Mouse (Mus musculus) frontal cortex, postnatal 14 days (tissue): ENCODE data around the gene Gm9803.
A peak's percentile ranks its signal among the peaks of the same experiment; 100 is the strongest.
"Not testable (repeated sequence)": the region's sequence is repeated elsewhere in the genome, so short reads cannot be mapped to it uniquely, and the experiment has no call there.

Experiments used
- DNase-seq, 2 experiments: peaks; one replicate each; pipeline ENCODE4 v3.0.0; 2022; ENCODE audit warnings: low spot score in 2 of 2

Gene Gm9803

DNA sequence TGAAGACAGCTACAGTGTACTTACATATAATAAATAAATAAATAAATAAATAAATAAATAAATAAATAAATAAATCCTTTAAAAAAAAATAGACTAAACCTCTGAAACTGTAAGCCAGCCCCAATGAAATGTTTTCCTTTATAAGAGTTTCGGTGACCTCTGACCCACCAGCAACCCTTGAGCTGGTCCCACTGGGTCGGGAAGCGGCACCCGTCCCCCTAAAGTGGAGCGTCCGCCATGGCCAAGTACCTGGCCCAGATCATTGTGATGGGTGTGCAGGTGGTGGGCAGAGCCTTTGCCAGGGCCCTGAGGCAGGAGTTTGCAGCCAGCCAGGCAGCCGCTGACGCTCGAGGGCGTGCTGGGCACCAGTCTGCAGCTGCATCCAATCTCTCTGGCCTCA is at the start of gene Gm9803:
Gm9803 (plus strand) TSS at position 154 of the 400 bp plus-strand sequence.
- DNase-seq, result not testable (repeated sequence)

- peak in 1 of 2 experiments; percentile 15 for DNase-seq
These were observed 48.5 kb upstream of the Gm9803 start for GRCm38 (mm10) chr10:43475376-43475775.

GRCm38 (mm10) chr10:43477459-43477858 is 46.4 kb upstream of the Gm9803 start:
- DNase-seq, result no peak

DNA sequence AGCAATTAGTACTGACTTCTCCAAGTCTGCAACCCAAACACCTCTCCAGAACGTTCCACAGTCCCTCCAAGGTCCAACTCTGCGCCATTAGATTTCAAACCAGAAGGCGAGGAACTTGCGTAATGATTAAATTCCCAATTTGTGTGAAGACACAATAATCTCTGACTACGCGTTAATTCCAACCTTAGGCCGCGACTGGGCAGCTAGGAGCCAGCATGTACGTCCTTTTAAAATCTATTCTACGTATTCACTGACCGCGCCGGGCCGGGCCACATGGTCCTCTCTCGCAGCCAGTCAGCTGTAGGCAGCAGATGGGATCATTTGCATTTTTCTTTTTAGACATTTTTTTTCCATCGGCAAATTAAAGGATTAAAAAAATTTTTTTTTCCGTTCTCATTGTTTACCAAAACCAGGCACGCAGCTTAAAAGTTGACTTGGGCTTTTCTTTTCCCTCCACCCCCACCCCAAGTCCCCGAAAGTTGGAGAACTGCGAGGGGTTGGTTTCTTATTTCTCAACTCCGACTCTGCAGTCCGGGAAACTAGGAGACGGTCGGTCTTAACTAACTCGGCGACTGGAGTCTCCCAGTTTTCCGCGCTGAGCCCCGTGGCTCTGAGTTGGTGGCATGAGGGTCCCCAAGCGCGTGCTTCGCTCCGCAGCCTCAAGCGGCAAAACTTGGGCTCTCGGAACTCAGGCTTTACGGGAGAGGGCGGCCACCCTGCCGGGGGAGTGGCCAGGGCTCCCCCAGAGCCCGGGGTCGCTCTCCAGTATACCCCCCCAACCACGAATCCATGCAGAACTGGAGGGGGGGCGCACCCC is 45.8 kb upstream of the Gm9803 start:
- DNase-seq, result peak; percentile 22 to 35

DNA sequence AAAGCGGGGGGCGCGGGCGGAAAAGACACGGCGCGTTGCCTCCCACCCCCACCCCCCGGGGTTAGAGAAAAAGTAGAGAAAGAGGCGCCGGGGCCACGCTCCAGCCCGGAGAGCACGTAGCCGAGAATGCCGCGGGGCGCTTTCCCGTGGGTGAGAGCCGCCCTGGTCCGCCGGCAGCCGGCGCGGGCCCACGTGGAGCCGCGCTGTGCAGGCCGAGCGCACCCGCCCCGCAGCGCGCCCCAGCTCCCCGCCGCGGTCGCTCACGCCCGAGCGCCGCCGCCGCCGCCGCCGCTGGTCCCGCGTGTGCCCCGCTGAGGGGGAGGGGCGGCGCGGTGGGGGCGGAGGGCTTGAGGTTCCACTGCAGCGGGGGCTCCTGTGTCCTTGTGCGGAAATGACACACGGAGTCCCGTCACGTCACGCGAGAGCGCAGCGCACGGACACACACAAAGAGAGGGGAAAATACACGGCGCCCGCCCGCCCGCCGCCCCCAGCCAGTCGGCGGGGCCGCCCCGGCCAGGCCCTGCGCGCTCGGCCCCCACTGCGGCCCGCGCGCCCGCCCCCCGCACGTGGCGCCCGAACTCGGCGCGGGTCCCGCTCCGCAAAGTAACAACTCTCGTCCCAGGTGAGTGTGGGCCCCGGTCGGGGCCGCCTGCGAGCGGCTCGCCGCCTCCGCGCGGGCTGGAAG is 45.0 kb upstream of the Gm9803 start, which contains the start of gene Bend3:
Bend3 (plus strand) TSS at position 81 of the 685 bp plus-strand sequence.
- DNase-seq, result peak; percentile 43 to 57

- peak; percentile 41 to 54 for DNase-seq
These were observed 44.3 kb upstream of the Gm9803 start for GRCm38 (mm10) chr10:43479436-43480157.

DNA sequence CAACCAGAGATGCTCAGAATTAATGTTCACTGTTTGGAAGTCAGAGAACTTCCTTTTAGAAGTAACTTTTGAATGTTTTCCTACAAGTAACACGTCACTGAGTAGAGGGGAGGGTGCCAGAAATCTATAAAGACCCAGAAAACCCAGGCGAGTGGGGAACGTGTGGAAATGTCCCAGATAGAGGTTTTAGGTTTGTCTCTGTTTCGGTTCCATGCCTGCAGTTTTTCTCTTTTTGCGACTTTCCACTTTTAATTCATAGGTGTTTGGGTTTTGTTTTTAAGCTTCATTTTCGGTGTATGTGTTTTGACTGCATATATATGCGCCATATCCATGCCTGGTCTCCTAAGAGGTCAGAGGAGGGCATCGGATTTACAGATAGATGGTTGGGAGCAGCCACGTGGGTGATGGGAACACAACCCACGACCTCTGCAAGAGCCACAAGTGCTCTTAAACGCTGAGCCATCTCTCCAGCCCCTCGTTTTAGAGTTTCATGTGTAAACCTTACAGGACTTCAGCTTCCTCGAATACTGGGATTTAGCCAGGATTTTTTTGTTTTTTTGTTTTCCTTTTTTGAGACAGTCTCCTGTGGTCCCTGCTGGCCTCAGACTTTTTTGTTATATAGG is 43.5 kb upstream of the Gm9803 start:
- no peak for DNase-seq

DNA sequence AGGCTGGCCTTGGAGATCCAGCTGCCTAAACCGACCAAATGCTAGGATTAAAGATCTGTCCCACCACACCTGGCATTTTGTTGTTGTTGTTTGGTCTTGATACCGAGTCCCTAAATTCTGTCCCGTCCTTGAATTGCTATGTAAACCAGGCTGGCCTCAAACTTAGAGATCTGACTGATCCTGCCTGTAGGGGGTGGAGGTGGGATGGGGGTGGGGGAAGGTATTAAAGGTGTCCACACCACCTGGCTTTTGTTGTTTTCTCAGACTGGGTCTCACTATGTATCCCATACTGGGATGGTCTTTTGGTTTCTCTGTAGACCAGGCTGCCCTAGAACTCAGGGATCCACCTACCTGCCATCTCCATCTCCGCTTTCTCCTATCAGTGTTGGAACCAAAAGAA is 42.7 kb upstream of the Gm9803 start:
- no peak for DNase-seq

DNA sequence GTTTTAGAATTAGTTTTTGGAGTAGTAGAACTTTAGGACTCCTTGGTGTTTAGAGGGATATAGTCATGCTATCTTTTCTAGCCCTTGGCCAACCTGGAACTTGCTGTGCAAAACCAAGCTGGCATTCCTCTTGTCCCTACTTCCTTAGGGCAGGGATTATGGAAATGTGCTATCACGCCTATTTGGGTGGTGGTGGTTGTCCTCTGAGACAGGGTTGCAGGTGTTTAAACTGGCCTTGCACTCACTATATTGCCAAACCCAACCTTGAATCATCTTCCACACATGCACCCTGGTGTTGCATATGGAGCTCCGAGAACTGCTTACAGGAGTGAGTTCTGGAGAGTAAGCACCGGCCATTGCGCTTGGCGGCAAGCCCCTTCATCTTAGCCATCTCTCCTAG is 41.9 kb upstream of the Gm9803 start:
- no peak for DNase-seq

GRCm38 (mm10) chr10:43483426-43483995 is 40.4 kb upstream of the Gm9803 start:
- no peak for DNase-seq

DNA sequence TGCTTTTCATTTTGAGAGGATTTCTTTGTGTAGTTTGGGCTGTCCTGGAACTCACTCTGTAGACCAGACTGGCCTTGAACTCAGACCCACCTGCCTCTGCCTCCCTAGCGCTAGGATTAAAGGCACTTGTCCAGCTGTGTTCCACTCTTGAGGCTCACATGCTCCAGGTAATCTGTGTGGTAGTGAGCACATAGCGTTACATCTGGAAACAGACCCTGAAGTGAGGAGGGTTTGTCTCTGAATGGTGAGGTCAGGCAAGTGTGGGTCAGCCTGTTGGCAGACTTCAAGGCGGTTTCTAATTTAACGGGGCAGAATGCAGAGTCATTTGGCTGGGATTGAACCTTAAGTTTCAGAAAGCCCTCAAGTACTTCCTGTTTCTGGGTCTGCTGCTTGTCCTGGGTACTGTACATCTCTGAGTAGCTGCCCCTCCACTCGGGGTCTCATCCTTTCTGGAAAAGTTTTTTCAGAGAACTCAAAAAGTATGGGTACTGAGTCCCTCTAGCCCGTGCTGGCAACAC is 38.1 kb upstream of the Gm9803 start:
- no peak for DNase-seq

GRCm38 (mm10) chr10:43487441-43488010 is 36.4 kb upstream of the Gm9803 start:
- no peak for DNase-seq

DNA sequence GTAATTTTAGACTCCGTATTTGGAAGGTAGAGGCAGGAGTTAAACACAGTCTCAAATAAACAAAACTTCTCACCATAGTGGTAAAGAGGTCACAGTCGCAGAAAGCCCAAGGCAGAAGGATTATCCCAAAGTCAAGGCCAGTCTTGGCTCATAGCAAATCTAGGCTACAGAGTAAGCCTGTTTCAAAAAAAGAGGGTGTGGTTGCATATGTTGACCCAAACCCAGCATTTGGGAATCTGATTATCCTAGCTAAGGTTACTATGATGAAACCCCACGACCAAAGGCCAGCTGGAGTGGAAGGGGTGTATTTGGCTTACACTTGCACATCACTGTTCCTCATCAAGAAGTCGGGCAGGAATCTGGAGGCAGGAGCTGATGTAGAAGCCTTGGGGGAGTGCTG is 35.6 kb upstream of the Gm9803 start:
- DNase-seq, result no peak

GRCm38 (mm10) chr10:43489139-43489538 is 34.7 kb upstream of the Gm9803 start:
- DNase-seq, result no peak

GRCm38 (mm10) chr10:43489550-43489949 is 34.3 kb upstream of the Gm9803 start:
- no peak for DNase-seq

GRCm38 (mm10) chr10:43490034-43490433 is 33.9 kb upstream of the Gm9803 start:
- DNase-seq, result no peak

DNA sequence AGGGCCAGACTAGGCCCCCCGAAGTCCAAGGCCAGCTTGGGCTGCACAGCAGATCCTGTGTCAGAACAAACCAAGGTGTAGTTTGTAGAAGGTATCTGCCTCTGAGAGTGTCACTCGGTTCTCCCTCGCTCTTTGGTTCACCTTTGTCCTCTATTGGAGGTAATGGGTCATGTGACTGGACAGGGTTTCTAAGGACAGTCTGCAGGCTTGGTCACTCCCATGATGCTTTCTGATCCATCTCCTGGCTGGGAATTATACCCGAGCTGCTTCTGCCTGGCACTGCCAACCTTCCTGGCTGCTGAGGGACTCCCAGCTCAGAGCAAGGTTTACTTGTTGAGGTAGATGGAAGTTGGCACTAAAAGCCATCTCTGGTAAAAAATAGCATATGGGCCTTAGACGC is 33.0 kb upstream of the Gm9803 start:
- no peak for DNase-seq

DNA sequence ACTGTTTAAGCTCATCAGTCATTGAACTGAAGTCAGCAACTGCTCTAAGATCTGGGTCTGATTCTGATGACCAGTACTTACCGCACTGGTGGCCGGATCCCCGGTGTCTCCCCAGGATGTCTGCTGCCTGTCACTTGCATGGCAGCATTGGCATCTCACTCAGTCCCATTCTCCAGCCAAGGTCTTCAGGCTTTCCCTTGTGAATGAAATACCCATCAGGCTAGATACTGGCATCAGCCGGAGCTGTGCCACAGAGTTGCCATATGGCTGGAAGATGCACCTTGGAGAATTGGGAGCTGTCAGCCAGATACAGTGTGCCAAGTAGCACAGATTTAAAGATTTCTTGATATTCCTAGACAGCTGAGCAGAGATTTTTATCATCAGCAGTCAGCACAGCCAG is 21.3 kb upstream of the Gm9803 start:
- no peak for DNase-seq

DNA sequence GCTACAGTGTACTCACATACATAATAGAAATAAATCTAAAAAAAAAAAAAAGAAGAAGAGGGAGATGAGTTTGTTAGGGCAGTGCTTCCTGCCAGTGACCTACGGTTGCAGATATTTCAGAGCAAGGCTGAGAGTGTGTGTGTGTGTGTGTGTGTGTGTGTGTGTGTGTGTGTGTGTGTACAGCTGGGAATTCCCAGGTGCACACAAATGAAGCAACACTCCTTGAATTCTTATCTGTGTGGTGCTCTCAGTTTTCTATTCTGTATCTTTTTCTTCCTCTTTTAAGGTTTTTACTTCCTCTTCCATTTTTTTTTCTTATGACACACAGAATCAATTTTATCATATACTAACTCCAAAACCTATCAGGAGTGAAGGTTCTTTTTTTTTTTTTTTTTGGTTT is 19.6 kb upstream of the Gm9803 start:
- no peak for DNase-seq

DNA sequence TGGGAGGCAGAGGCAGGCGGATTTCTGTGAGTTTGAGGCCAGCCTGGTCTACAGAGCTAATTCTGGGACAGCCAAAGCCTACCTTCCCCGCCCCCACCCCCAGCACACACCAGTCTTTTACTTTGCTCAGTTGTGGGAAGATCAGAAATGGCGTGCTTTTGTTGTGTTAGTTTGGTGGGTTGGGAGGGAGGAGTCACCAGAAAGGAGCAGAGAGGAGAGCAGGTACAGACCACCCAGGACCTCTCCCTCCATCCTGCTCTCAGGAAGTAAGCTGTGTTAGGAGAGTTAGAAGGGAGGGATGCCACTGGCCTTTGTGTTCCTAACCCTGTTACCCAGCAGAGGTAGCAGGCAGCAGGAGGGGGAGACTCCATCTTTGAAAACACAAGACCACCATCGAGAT is 16.8 kb upstream of the Gm9803 start:
- DNase-seq, result no peak

DNA sequence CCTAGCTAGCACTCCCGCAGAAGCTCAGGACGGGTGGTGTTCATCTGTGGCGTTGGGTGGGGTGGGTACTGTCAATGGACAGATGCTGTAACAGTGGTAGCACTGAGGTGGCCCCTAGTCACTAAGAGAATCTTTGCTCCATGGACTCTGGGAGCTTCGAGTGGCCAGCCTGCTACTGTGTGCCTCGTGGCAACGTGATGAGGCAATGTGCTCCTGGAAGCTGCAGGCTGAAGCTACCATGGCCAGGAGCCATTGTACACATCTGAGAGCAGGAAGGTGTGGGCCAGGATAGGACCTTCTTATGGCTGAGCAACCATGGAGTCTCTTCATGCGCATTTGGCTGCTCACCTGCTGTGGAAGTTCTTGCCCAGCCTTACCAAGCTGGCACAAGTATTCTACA is 14.7 kb upstream of the Gm9803 start:
- DNase-seq, result no peak
